Mouse (Mus musculus) spleen, adult 2 months (tissue): ENCODE data around the gene Runx2. TPM values are rescaled to one million over a fixed set of nuclear protein-coding genes. Genes with fewer than 3 reads are reported as not detected.

Experiments used
- DNase-seq, 2 experiments: peaks; one replicate each; pipeline versions ENCODE4 v3.0.0 to v3.0.0-alpha.2; 2012 to 2021; ENCODE audit warnings: low spot score in 2 of 2, low read depth in 1 of 2
- H3K27ac ChIP-seq: fragments of 200-500 bp; 2 replicates; pipeline ENCODE4 v1.5.1; 2012; ENCODE audit warnings: low read length, inconsistent platforms; ENCODE audit not compliant: insufficient read depth
- H3K27me3 ChIP-seq: fragments of 200-500 bp; 2 replicates; pipeline ENCODE4 v1.6.1; 2012; ENCODE audit warnings: mild to moderate bottlenecking, moderate library complexity, low read length, inconsistent platforms; ENCODE audit not compliant: control insufficient read depth, insufficient read depth
- H3K36me3 ChIP-seq: fragments of 200-500 bp; 2 replicates; pipeline ENCODE4 v1.6.1; 2012; ENCODE audit warnings: mild to moderate bottlenecking, low read length, inconsistent platforms; ENCODE audit not compliant: control insufficient read depth, insufficient read depth
- H3K4me1 ChIP-seq: fragments of 200-500 bp; 2 replicates; pipeline ENCODE4 v1.6.1; 2011; ENCODE audit warnings: inconsistent platforms; ENCODE audit not compliant: control insufficient read depth, insufficient read depth, insufficient read length
- H3K4me3 ChIP-seq: fragments of 200-500 bp; 2 replicates; pipeline ENCODE4 v1.5.1; 2011; ENCODE audit warnings: mild to moderate bottlenecking, inconsistent platforms; ENCODE audit not compliant: insufficient read depth, insufficient read length; ENCODE audit errors: extremely low read depth
- CTCF ChIP-seq: fragments of 200-500 bp; IDR thresholded peaks from 2 replicates; pipeline ENCODE4 v1.5.1; 2011; ENCODE audit warnings: mild to moderate bottlenecking, inconsistent platforms; ENCODE audit not compliant: insufficient read depth, insufficient read length, insufficient replicate concordance; ENCODE audit errors: extremely low read depth
- POLR2A ChIP-seq: fragments of 200-500 bp; IDR thresholded peaks from 2 replicates; pipeline ENCODE4 v1.6.1; 2011; ENCODE audit warnings: low read depth, low read length, inconsistent platforms
- WGBS: fragments of 180-500 bp; shearing (Covaris S2); methylation state at CpG from one replicate; pipeline ENCODE4 v1.1.7; 2018; 5-methylcytosine and 5-hydroxymethylcytosine counted together
- polyA plus RNA-seq: library from polyadenylated mRNA; depleted of rRNA; stranded (reverse); fragments of >200 nt; gene quantifications from 2 replicates; pipeline ENCODE4 v1.2.3, GENCODE M21; 2012; rRNA removed

The Runx2 gene
- polyA plus RNA-seq, 1 experiment, result 11.1 TPM

- Histone ChIP-seq H3K4me3 (no peak overlapping the region), H3K27me3 (no peaks in the 10 kb centered on the region), H3K27ac (no peak overlapping the region), H3K36me3 (no peaks in the 10 kb centered on the region), H3K4me1 (peaks cover 2% of the 10 kb centered on the region; the same call in 1 of the 2 replicates)
- DNase-seq, result no peak
- TF ChIP-seq CTCF (no peak), POLR2A (no peak)
- WGBS, result 38% methylated on average over 4 of the region's 4 CpGs
Measured at GRCm38 (mm10) chr17:44459029-44459428, 355.6 kb downstream of the Runx2 start.

- Histone ChIP-seq H3K36me3 (no peaks in the 10 kb centered on the region), H3K4me3 (no peak overlapping the region), H3K27me3 (no peaks in the 10 kb centered on the region), H3K4me1 (peaks cover 2% of the 10 kb centered on the region; the same call in 1 of the 2 replicates), H3K27ac (no peak overlapping the region)
- WGBS, result 72% methylated on average over 3 of the region's 3 CpGs
- no peak for TF ChIP-seq CTCF
- no peak for TF ChIP-seq POLR2A
- no peak for DNase-seq
Measured at GRCm38 (mm10) chr17:44456696-44457095, 357.9 kb downstream of the Runx2 start.

- Histone ChIP-seq H3K27ac (no peak overlapping the region), H3K36me3 (no peaks in the 10 kb centered on the region), H3K4me3 (no peak overlapping the region), H3K27me3 (no peaks in the 10 kb centered on the region), H3K4me1 (peaks cover 2% of the 10 kb centered on the region; the same call in 1 of the 2 replicates)
- peak; percentile 39; the same call in 1 of the 2 replicates for TF ChIP-seq CTCF
- no peak for TF ChIP-seq POLR2A
- peak in 1 of 2 experiments; percentile 30 for DNase-seq
- 34% methylated on average over 12 of the region's 12 CpGs for WGBS
Measured at GRCm38 (mm10) chr17:44455681-44456600, 358.7 kb downstream of the Runx2 start.

- no peak for TF ChIP-seq CTCF
- TF ChIP-seq POLR2A, result no peak
- H3K4me3 ChIP-seq, result no peak overlapping the region
- DNase-seq, result no peak
- H3K4me1 ChIP-seq, result no peaks in the 10 kb centered on the region
- 92% methylated on average over 9 of the region's 9 CpGs for whole genome bisulfite sequencing
- H3K27ac ChIP-seq, result no peak overlapping the region
- no peaks in the 10 kb centered on the region for H3K36me3 ChIP-seq
- H3K27me3 ChIP-seq, result no peaks in the 10 kb centered on the region
Measured at GRCm38 (mm10) chr17:44449915-44450471, 364.6 kb downstream of the Runx2 start.

Other genes starting within 250 kb of the Runx2 start
- 2.6 and 3.2 TPM in 2 replicates for gene Supt3, start 37.6 kb downstream of the Runx2 start, polyA plus RNA-seq